Mouse (Mus musculus) macrophage (primary cell): ENCODE data around the gene Gm8356. TPM values are rescaled to one million over a fixed set of nuclear protein-coding genes. Genes with fewer than 3 reads are reported as not detected.
"Not testable (repeated sequence)": the region's sequence is repeated elsewhere in the genome, so short reads cannot be mapped to it uniquely, and the experiment has no call there.

Experiments
- H3K27ac ChIP-seq: fragments of 350-480 bp; formaldehyde crosslinking; 2 replicates; pipeline ENCODE4 v1.9.0; 2021
- H3K36me3 ChIP-seq: fragments of 350-480 bp; formaldehyde crosslinking; 2 replicates; pipeline ENCODE4 v1.9.0; 2021; ENCODE audit errors: inconsistent target
- H3K4me3 ChIP-seq: fragments of 350-480 bp; formaldehyde crosslinking; 2 replicates; pipeline ENCODE4 v1.9.0; 2021; ENCODE audit errors: inconsistent target
- H3K79me2 ChIP-seq: fragments of 350-480 bp; formaldehyde crosslinking; 2 replicates; pipeline ENCODE4 v1.9.0; 2021; ENCODE audit errors: inconsistent target
- WGBS: methylation state at CpG from one replicate; pipeline ENCODE4 v1.1.7; 2026; ENCODE audit warnings: inconsistent platforms; ENCODE audit not compliant: missing documents; 5-methylcytosine and 5-hydroxymethylcytosine counted together
- polyA plus RNA-seq: library from polyadenylated mRNA; stranded (reverse); fragments of 250-400 nt; gene quantifications from 3 replicates; pipeline ENCODE4 v1.2.4, GENCODE M21; 2018; ENCODE audit warnings: inconsistent platforms
- total RNA-seq, 78 experiments: library from RNA; depleted of rRNA; stranded (reverse); fragments of 250-400 nt; gene quantifications; 1 replicate in 9 of 78; 2 replicates in 24 of 78; 3 replicates in 43 of 78; 4 replicates in 2 of 78; pipeline ENCODE4 v1.2.4; 2018; ENCODE audit warnings: inconsistent platforms in 56 of 78

The Gm8356 gene
- not detected for total RNA-seq (2018; cell fraction: chromatin; rRNA removed)
- total RNA-seq (2018; cell fraction: cytosol; rRNA removed): not detected
- not detected for total RNA-seq (2018; cell fraction: nucleus; rRNA removed)
- polyA plus RNA-seq: not detected in 3 replicates

DNA sequence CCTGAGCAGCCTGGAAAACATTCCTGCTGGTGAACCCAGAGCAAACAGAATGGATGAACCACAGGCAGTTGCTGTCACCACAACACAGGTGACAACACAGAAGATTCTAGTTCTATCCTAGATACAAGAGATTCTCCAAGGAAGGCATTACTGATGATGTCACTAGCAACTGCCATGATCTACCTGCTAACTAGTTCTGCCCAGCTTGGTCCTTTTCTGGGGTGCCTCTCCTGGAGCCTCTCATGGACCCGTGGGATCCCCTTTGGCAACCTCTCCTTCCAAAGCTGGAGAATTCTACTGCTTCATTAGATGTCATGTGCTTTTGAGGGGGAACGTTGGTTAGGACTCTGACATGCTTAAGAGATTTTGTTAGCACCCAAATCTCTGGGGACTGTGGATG is at the start of gene Gm8356:
TSS of gene Gm8356 (minus strand) at position 101 of the 400 bp plus-strand sequence.
- no CpG with 5 or more reads among the region's 2 CpGs for WGBS
- not testable (repeated sequence) for H3K79me2 ChIP-seq, H3K4me3 ChIP-seq, H3K36me3 ChIP-seq, H3K27ac ChIP-seq

DNA sequence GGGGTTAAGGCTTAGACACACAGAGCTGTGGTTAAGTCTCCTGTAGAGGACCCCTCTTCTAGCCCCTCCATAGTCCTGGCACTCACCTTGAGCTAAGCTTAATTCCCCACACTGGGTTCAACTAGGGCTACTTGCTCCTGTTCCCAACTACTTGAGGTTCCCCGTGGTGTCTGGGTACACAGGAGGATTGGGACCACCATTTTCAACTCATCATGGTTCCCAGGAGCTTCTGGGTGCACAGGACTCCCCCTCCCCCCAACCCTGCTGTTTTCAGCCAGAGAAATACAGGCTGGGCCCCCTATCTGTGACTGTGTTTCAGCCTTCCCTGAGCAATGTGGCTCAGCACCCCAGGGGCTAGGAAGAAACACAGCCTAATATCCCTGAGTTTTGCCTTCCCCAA is 50.8 kb downstream of the Gm8356 start:
- H3K36me3 ChIP-seq, H3K79me2 ChIP-seq: not testable (repeated sequence)
- WGBS: 25% methylated on average over 1 of the region's 1 CpGs

DNA sequence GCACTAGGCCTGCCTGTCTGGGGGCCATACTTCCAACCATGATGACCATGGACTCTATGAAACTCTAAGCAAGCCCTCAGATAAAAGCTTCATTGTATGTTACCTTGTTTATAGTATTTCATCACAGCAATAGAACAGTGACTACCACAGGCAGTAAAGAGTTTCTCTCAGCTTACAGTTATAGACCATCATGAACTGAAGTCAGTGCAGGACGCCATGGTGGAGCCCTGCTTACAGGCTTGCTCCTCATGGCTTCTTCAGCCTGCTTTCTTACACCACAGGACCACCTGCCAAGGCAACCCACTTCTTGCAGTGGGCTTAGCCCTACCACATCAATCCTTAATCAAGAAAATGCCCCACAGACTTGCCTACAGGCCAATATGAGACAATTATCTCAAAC is 51.5 kb downstream of the Gm8356 start:
- H3K79me2 ChIP-seq, H3K27ac ChIP-seq, H3K4me3 ChIP-seq, H3K36me3 ChIP-seq: not testable (repeated sequence)
- no CpG with 5 or more reads among the region's 1 CpGs for WGBS

More for the DNA sequence above, 50.8 kb downstream of the Gm8356 start:
- not testable (repeated sequence) for H3K27ac ChIP-seq, H3K4me3 ChIP-seq

DNA sequence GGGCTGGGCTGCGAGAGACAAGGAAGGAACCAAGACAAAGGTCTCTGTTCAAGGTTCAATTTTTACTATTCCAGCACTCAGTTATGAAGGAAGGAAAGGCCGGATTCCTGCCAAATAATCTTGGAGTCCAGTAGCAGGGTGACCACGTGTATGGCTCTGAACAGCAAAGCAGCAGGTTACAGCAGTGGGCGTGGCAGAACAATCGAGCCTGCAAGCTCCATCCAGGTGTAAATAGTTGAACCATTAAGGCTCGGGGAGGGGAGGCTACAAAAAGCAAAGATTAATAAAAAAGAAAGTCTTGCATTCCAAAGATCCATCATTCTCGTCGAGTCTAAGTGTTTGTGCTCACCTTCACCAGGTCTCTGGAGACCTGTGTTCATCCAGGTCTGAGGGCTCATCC is 55.0 kb downstream of the Gm8356 start:
- not testable (repeated sequence) for H3K4me3 ChIP-seq, H3K79me2 ChIP-seq, H3K36me3 ChIP-seq, H3K27ac ChIP-seq
- WGBS: 74% methylated on average over 6 of the region's 8 CpGs

Other genes with a start within 250 kb of the Gm8356 start
- gene Gm21103, start 232.4 kb downstream of the Gm8356 start, polyA plus RNA-seq: not detected in 3 replicates
- not detected in 3 replicates for gene Gm3618, start 193.6 kb downstream of the Gm8356 start, polyA plus RNA-seq
- not detected in 3 replicates for gene Gm16440, start 147.0 kb downstream of the Gm8356 start, polyA plus RNA-seq
- gene Gm3591, start 124.8 kb downstream of the Gm8356 start, polyA plus RNA-seq: not detected in 3 replicates
- gene Gm3594, start 92.7 kb downstream of the Gm8356 start, polyA plus RNA-seq: not detected in 3 replicates
- gene Gm3629, start 53.3 kb upstream of the Gm8356 start, polyA plus RNA-seq: not detected in 3 replicates
- gene Gm3460, start 85.1 kb upstream of the Gm8356 start, polyA plus RNA-seq: not detected in 3 replicates
- not detected in 3 replicates for gene Gm10251, start 146.9 kb upstream of the Gm8356 start, polyA plus RNA-seq
- not detected in 3 replicates for gene Gm8050, start 183.0 kb upstream of the Gm8356 start, polyA plus RNA-seq
- gene Gm3636, start 205.0 kb upstream of the Gm8356 start, polyA plus RNA-seq: not detected in 3 replicates
- gene Gm8362, start 237.1 kb upstream of the Gm8356 start, polyA plus RNA-seq: not detected in 3 replicates